Mouse (Mus musculus): Measurements from ENCODE around the gene Gnai2.

Gnai2 gene

GRCm38 (mm10) chr9:107630576-107630975 lies 4.6 kb downstream of the Gnai2 start:
- ATAC-seq (ENCODE audit: low TSS enrichment): no peak

- no peak for ATAC-seq (ENCODE audit: low TSS enrichment)
These were observed 5.2 kb downstream of the Gnai2 start for GRCm38 (mm10) chr9:107629901-107630425.

- ATAC-seq (ENCODE audit: low TSS enrichment): no peak
These were observed 5.8 kb downstream of the Gnai2 start for GRCm38 (mm10) chr9:107629411-107629730.

- ATAC-seq (ENCODE audit: low TSS enrichment): no peak
These were observed 6.3 kb downstream of the Gnai2 start for GRCm38 (mm10) chr9:107628721-107629410.

GRCm38 (mm10) chr9:107627387-107628255 lies 7.5 kb downstream of the Gnai2 start:
- no peak for ATAC-seq (ENCODE audit: low TSS enrichment)

- peak; percentile 22; the same call in 1 of the 2 replicates for ATAC-seq (ENCODE audit: low TSS enrichment)
These were observed 8.3 kb downstream of the Gnai2 start for GRCm38 (mm10) chr9:107626844-107627277.

GRCm38 (mm10) chr9:107626158-107626843 lies 8.9 kb downstream of the Gnai2 start:
- ATAC-seq (ENCODE audit: low TSS enrichment): peak; percentile 11; the same call in 1 of the 2 replicates

- ATAC-seq (ENCODE audit: low TSS enrichment): no peak
These were observed 9.6 kb downstream of the Gnai2 start for GRCm38 (mm10) chr9:107625351-107626128.

GRCm38 (mm10) chr9:107624951-107625350 lies 10.2 kb downstream of the Gnai2 start:
- 0 out of 2 replicates have a peak, but pooled peaks have one; percentile 24 for ATAC-seq (ENCODE audit: low TSS enrichment)

- ATAC-seq (ENCODE audit: low TSS enrichment): no peak
These were observed 10.6 kb downstream of the Gnai2 start for GRCm38 (mm10) chr9:107624539-107624938.

GRCm38 (mm10) chr9:107620954-107621353 lies 14.2 kb downstream of the Gnai2 start:
- ATAC-seq (ENCODE audit: low TSS enrichment): no peak

GRCm38 (mm10) chr9:107619546-107619879 lies 15.7 kb downstream of the Gnai2 start:
- ATAC-seq (ENCODE audit: low TSS enrichment): no peak

- no peak for ATAC-seq (ENCODE audit: low TSS enrichment)
These were observed 16.2 kb downstream of the Gnai2 start for GRCm38 (mm10) chr9:107618778-107619545.

GRCm38 (mm10) chr9:107618098-107618497 lies 17.1 kb downstream of the Gnai2 start:
- no peak for ATAC-seq (ENCODE audit: low TSS enrichment)

- no peak for ATAC-seq (ENCODE audit: low TSS enrichment)
These were observed 17.7 kb downstream of the Gnai2 start for GRCm38 (mm10) chr9:107617461-107617860.

GRCm38 (mm10) chr9:107615035-107615434 lies 20.1 kb downstream of the Gnai2 start:
- ATAC-seq (ENCODE audit: low TSS enrichment): no peak

GRCm38 (mm10) chr9:107612945-107613569 lies 22.1 kb downstream of the Gnai2 start:
- ATAC-seq (ENCODE audit: low TSS enrichment): no peak

- peak; percentile 82 for ATAC-seq (ENCODE audit: low TSS enrichment)
These were observed 22.8 kb downstream of the Gnai2 start for GRCm38 (mm10) chr9:107612191-107612944.

GRCm38 (mm10) chr9:107611456-107612190 lies 23.5 kb downstream of the Gnai2 start:
- ATAC-seq (ENCODE audit: low TSS enrichment): peak; percentile 32; the same call in 1 of the 2 replicates

Measured in frontal cortex, adult (tissue).